Mouse (Mus musculus): ENCODE results near the gene Akr1c19. TPM values are rescaled to one million over a fixed set of nuclear protein-coding genes. Genes with fewer than 3 reads are reported as not detected.
"Not testable (repeated sequence)": the region's sequence is repeated elsewhere in the genome, so short reads cannot be mapped to it uniquely, and the experiment has no call there.

Akr1c19 gene
- polyA plus RNA-seq, 1 experiment from 2014 or later: 33.4 TPM

DNA sequence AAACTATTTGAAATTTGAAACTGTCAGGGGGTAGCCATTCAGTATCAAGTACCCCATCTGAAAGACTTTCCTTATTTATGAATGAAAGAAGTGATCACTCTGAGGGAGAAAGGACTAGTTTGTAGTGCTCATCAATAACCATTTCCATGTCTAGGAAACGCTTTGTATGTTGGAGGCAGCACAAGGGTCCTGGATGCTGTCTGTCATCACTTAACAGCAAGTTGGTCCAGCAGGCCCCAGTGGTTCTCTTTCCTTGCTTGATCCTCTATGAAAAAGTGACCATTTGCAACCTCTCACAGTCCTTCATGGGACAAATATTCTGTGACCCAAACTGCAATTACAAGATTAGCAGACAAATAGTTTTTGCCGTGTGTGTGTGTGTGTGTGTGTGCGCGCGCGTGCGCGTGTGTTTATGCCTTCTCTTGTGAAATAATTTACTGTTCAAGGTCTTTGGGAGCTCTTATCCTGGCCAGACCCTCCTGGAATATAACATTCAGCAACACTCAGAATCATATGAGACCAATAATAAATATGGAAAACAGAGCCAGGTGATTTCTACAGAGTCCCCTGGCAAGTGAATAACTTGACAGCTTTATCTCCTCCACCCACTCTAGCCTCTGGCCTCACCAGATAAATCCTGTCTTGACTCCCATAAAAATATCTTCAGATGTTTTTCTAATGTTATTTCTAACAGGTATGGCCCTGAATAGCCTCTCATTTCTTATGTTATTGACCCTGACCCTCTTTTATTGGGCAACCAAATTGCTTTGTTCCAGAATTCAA lies 2.5 kb downstream of the Akr1c19 start:
- no peak overlapping the region for H3K4me3 ChIP-seq (replicated peaks)
- no peak overlapping the region for H3K27ac ChIP-seq
- no peak overlapping the region for H3K4me2 ChIP-seq
- H3K9ac ChIP-seq: no peak overlapping the region
- no peaks in the 10 kb centered on the region for H3K4me1 ChIP-seq
- no peaks in the 10 kb centered on the region for H3K36me3 ChIP-seq
- 79% methylated on average over 8 of the region's 8 CpGs for WGBS
- no peak for ATAC-seq (replicated peaks; ENCODE audit: low FRiP score)
- H3K27me3 ChIP-seq: no peaks in the 10 kb centered on the region
- H3K9me3 ChIP-seq (replicated peaks): no peaks in the 10 kb centered on the region

DNA sequence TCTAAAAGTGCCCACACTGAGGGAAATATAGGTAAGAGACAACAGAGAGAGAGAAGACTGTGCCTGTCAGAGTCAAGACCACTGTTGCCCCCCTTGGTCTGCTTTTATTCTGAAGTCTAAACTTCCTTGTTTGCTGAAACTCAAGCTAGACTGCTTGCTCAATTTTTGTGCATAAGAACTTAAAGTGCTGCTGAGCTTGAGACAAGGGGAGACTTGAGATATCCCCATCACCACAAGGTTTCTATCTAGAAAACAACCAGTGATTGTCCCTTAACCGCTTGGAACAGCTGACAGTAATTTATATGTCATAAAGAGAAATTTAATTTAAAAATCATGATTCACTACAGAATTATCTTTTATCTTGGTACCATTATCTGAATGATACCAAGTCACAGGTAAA lies 4.6 kb downstream of the Akr1c19 start:
- H3K9ac ChIP-seq: no peak overlapping the region
- H3K4me1 ChIP-seq: no peaks in the 10 kb centered on the region
- H3K27ac ChIP-seq: peak overlapping the region; percentile 68
- 63% methylated on average over 1 of the region's 1 CpGs for WGBS
- ATAC-seq (replicated peaks; ENCODE audit: low FRiP score): no peak; the same call in 1 of the 2 replicates
- H3K9me3 ChIP-seq (replicated peaks): no peaks in the 10 kb centered on the region
- H3K27me3 ChIP-seq: no peaks in the 10 kb centered on the region
- no peak overlapping the region for H3K4me3 ChIP-seq (replicated peaks)
- no peak overlapping the region for H3K4me2 ChIP-seq
- H3K36me3 ChIP-seq: no peaks in the 10 kb centered on the region

GRCm38 (mm10) chr13:4233536-4234172 lies 5.2 kb downstream of the Akr1c19 start:
- Histone ChIP-seq H3K4me3 (replicated peaks) (peak overlapping the region; percentile 19), H3K27me3 (no peaks in the 10 kb centered on the region), H3K36me3 (no peaks in the 10 kb centered on the region), H3K4me1 (no peaks in the 10 kb centered on the region), H3K27ac (peak overlapping the region; percentile 54), H3K9ac (no peak overlapping the region), H3K4me2 (peak overlapping the region; percentile 17; the same call in 1 of the 2 replicates), H3K9me3 (replicated peaks) (no peaks in the 10 kb centered on the region)
- WGBS: 66% methylated on average over 3 of the region's 3 CpGs
- peak; percentile 96 for ATAC-seq (replicated peaks; ENCODE audit: low FRiP score)

- H3K9ac ChIP-seq: peak overlapping the region; percentile 21; the same call in 1 of the 2 replicates
- H3K27ac ChIP-seq: no peak overlapping the region
- no peaks in the 10 kb centered on the region for H3K36me3 ChIP-seq
- peak overlapping the region; percentile 57 for H3K4me2 ChIP-seq
- peak; percentile 97 for ATAC-seq (replicated peaks; ENCODE audit: low FRiP score)
- H3K4me3 ChIP-seq (replicated peaks): peak overlapping the region; percentile 25
- peaks cover 18% of the 10 kb centered on the region; the same call in 1 of the 2 replicates for H3K4me1 ChIP-seq
- H3K9me3 ChIP-seq (replicated peaks): no peaks in the 10 kb centered on the region
- 4% methylated on average over 13 of the region's 13 CpGs for WGBS
- H3K27me3 ChIP-seq: no peaks in the 10 kb centered on the region
These were observed 16.5 kb downstream of the Akr1c19 start for GRCm38 (mm10) chr13:4244861-4245559.

DNA sequence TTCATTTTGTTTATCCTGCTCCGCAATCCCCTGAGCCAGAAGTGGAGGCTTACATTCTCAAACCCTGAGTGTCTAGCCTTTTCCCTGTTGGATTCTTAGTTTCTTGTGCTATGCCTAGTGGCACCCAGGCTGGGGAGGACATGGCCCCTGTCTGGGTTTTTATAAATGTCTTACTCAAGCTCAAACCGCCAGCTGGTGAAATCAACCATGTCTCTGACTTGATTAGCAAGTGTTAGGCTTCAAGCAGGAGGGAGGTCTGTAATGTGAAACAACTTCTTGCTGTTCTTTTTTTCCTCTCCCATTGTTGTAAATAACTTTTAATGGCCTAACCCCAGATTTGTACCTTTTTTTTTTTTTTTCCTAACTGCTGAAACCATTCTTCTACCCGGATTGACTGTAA lies 20.8 kb downstream of the Akr1c19 start:
- Histone ChIP-seq H3K9me3 (replicated peaks) (no peaks in the 10 kb centered on the region), H3K9ac (no peak overlapping the region), H3K36me3 (no peaks in the 10 kb centered on the region), H3K27ac (peak overlapping the region; percentile 48), H3K27me3 (no peaks in the 10 kb centered on the region), H3K4me3 (replicated peaks) (no peak overlapping the region), H3K4me2 (no peak overlapping the region), H3K4me1 (peaks cover 18% of the 10 kb centered on the region; the same call in 1 of the 2 replicates)
- ATAC-seq (replicated peaks; ENCODE audit: low FRiP score): peak; percentile 71
- 29% methylated on average over 3 of the region's 3 CpGs for WGBS

- not testable (repeated sequence) for H3K4me3 ChIP-seq (replicated peaks); H3K27ac ChIP-seq; H3K4me2 ChIP-seq; ATAC-seq (replicated peaks; ENCODE audit: low FRiP score); H3K27me3 ChIP-seq; H3K9ac ChIP-seq; H3K4me1 ChIP-seq; H3K9me3 ChIP-seq (replicated peaks); H3K36me3 ChIP-seq
These were observed 28.4 kb downstream of the Akr1c19 start for GRCm38 (mm10) chr13:4256894-4257293.

- ATAC-seq (replicated peaks; ENCODE audit: low FRiP score): no peak
- H3K9ac ChIP-seq: no peak overlapping the region
- no peak overlapping the region for H3K4me3 ChIP-seq (replicated peaks)
- H3K9me3 ChIP-seq (replicated peaks): no peaks in the 10 kb centered on the region
- no peak overlapping the region for H3K4me2 ChIP-seq
- H3K36me3 ChIP-seq: no peaks in the 10 kb centered on the region
- no peak overlapping the region for H3K27ac ChIP-seq
- no peaks in the 10 kb centered on the region for H3K27me3 ChIP-seq
- 81% methylated on average over 6 of the region's 6 CpGs for WGBS
- no peaks in the 10 kb centered on the region for H3K4me1 ChIP-seq
These were observed 28.8 kb downstream of the Akr1c19 start for GRCm38 (mm10) chr13:4257349-4257748.

- no peak overlapping the region for H3K4me2 ChIP-seq
- H3K4me3 ChIP-seq (replicated peaks): no peak overlapping the region
- H3K36me3 ChIP-seq: no peaks in the 10 kb centered on the region
- H3K27ac ChIP-seq: no peak overlapping the region
- no peaks in the 10 kb centered on the region for H3K27me3 ChIP-seq
- no peak overlapping the region for H3K9ac ChIP-seq
- H3K4me1 ChIP-seq: no peaks in the 10 kb centered on the region
- ATAC-seq (replicated peaks; ENCODE audit: low FRiP score): no peak
- 91% methylated on average over 3 of the region's 3 CpGs for WGBS
- no peaks in the 10 kb centered on the region for H3K9me3 ChIP-seq (replicated peaks)
These were observed 36.1 kb downstream of the Akr1c19 start for GRCm38 (mm10) chr13:4264612-4265011.

DNA sequence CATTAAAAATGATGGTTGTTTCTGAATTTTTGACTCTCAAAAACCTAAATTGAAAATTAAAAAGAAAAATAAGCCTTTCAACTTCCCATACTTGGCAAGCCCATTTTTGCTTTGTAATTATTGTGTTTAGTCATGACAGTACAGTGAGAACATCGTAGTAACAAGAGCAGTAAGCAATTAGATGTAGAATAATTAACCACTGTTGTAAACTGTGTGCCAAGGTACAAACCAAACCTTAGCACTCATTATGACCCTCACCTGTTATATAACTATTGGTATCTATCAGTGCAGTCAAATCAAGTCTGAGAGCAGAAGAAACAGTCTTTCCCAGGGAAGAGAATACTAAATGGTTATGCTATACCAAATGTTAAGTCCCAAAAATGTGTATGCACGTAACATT lies 36.5 kb downstream of the Akr1c19 start:
- Histone ChIP-seq H3K4me1 (no peaks in the 10 kb centered on the region), H3K27ac (no peak overlapping the region), H3K27me3 (no peaks in the 10 kb centered on the region), H3K9me3 (replicated peaks) (no peaks in the 10 kb centered on the region), H3K4me2 (no peak overlapping the region), H3K9ac (no peak overlapping the region), H3K4me3 (replicated peaks) (no peak overlapping the region), H3K36me3 (no peaks in the 10 kb centered on the region)
- ATAC-seq (replicated peaks; ENCODE audit: low FRiP score): no peak
- 87% methylated on average over 2 of the region's 2 CpGs for WGBS

DNA sequence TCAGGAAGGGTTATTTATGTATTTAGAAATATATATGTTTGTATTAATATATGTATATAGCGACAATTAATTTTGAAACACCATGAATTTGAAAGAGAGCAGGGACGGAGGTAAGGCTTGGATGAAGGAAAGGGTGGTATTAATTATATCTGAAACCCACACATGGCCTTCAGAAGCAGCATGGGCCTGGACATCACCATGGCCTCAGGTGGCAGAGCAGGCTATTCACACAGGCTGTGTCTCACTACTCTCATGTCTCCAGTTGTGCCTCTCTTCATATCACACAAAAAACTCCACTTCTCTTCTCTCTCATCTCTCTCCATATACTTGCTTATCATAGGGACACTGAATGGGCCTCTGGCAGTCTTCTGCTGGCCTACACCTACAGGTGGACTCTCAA lies 37.0 kb downstream of the Akr1c19 start:
- not testable (repeated sequence) for ATAC-seq (replicated peaks; ENCODE audit: low FRiP score); H3K9me3 ChIP-seq (replicated peaks); H3K27me3 ChIP-seq; H3K4me3 ChIP-seq (replicated peaks); H3K9ac ChIP-seq; H3K27ac ChIP-seq; H3K36me3 ChIP-seq; H3K4me1 ChIP-seq; H3K4me2 ChIP-seq
- 88% methylated on average over 2 of the region's 2 CpGs for WGBS

- Histone ChIP-seq H3K27me3 (no peaks in the 10 kb centered on the region), H3K9ac (no peak overlapping the region), H3K4me2 (no peak overlapping the region), H3K4me1 (no peaks in the 10 kb centered on the region), H3K36me3 (no peaks in the 10 kb centered on the region), H3K9me3 (replicated peaks) (no peaks in the 10 kb centered on the region), H3K27ac (no peak overlapping the region), H3K4me3 (replicated peaks) (no peak overlapping the region)
- no peak for ATAC-seq (replicated peaks; ENCODE audit: low FRiP score)
These were observed 42.4 kb downstream of the Akr1c19 start for GRCm38 (mm10) chr13:4270860-4271259.

GRCm38 (mm10) chr13:4277526-4277925 lies 49.0 kb downstream of the Akr1c19 start:
- Histone ChIP-seq H3K4me2 (no peak overlapping the region), H3K4me1 (0 out of 2 replicates have a peak, but pooled peaks cover 6% of the 10 kb centered on the region), H3K27me3 (no peaks in the 10 kb centered on the region), H3K27ac (no peak overlapping the region), H3K4me3 (replicated peaks) (no peak overlapping the region), H3K36me3 (no peaks in the 10 kb centered on the region), H3K9me3 (replicated peaks) (no peaks in the 10 kb centered on the region), H3K9ac (no peak overlapping the region)
- no peak for ATAC-seq (replicated peaks; ENCODE audit: low FRiP score)
- 91% methylated on average over 2 of the region's 2 CpGs for WGBS

Measured in kidney, embryonic 15.5 days (tissue).